12 mouse cellular contexts compared by ENCODE assay signal in the genomic region with DNA sequence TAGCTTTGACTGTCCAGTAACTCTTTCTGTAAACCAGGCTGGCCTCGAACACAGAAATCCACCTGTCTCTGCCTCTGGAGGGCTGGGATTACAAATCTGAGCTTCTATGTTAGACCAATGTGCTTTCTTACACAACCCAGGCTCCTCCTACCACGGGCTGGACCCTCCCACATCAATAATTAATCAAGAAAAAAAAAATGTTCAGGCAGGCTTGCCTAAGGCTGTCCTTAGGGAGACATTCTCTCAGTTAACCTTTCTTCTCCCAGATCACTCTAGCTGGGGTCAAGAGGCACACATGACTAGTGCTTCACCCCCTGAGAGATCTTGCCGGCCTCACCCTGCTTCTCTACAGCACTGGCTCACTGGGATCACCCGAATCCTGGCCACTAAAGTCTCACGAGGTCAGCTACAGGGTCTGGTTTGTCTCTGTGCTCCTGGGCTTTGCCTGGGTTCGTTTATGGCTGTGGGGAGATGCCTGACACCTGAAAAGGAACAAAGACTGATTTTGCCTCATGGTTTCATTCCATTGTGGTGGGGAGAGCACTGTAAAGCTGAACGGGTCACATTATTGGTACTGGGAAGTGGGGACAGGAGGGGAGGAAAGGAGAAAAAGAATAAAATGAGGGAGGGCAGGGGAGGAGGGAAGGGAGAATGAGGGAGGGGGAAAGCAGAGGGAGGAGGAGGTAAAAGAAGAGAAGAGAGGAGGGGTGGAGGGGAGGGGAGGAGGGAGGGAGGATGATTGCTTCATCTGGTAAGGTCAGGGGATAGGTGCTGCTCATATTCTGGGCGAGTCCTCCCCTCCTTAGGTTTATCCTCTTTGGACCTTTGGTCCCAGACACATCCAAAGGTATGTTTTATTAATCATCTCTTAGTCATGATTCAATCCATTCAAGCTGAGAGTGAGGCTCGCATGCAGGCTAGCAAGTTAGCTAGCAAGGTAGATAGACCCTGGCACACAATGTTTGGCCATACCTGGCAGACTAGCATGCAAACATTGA. TPM values are rescaled to one million over a fixed set of nuclear protein-coding genes. Genes with fewer than 3 reads are reported as not detected.
DNase-seq lines count a peak whose midpoint lies in the region; ATAC-seq and TF ChIP-seq lines count a peak whose summit lies in the region.
"Had no signal": no experiment of that assay in that cellular context is flagged by ENCODE, and none has a peak within 500 bp of the region (broad histone marks: within the 10 kb centered on the region; RNA-seq: fewer than 3 reads in every experiment).

No protein-coding gene starts in this region.

- no peaks in the 10 kb centered on the region for H3K36me3 ChIP-seq in midbrain, embryonic 12.5 days
- H3K36me3 ChIP-seq in midbrain, postnatal 0 days (ENCODE audit: insufficient read depth, low read length): no peaks in the 10 kb centered on the region
- H3K36me3 ChIP-seq in forebrain, embryonic 16.5 days (ENCODE audit: control insufficient read depth, insufficient read depth): no peaks in the 10 kb centered on the region
- H3K36me3 ChIP-seq: embryonic facial prominence, embryonic 15.5 days; heart, embryonic 13.5 days had no signal

- TF ChIP-seq CTCF in midbrain, postnatal 0 days (IDR thresholded peaks at IDR 0.05): no peak

- H3K27me3 ChIP-seq in midbrain, embryonic 12.5 days: no peaks in the 10 kb centered on the region
- no peaks in the 10 kb centered on the region for H3K27me3 ChIP-seq in midbrain, postnatal 0 days (ENCODE audit: insufficient read depth, low read length)
- no peaks in the 10 kb centered on the region for H3K27me3 ChIP-seq in forebrain, embryonic 16.5 days (replicated peaks; ENCODE audit: control insufficient read depth, insufficient read depth, low read length)
- H3K27me3 ChIP-seq: embryonic facial prominence, embryonic 15.5 days; heart, embryonic 13.5 days had no signal

- DNase-seq in adrenal gland, postnatal 10 days: peak; percentile 31
- no peak for DNase-seq in adrenal gland, adult 18-20 months (ENCODE audit: low spot score in 2 of 2)
- no peak for DNase-seq in midbrain, postnatal 0 days (ENCODE audit: low spot score)
- DNase-seq in kidney, postnatal 36 days: peak; percentile 69 to 83
- DNase-seq in yolk sac, embryonic 10.5 days (ENCODE audit: low spot score): peak; percentile 79
- no peak for DNase-seq in natural killer cell, adult 2 months (ENCODE audit: low spot score in 2 of 2)
- DNase-seq: cerebellum, postnatal 14 days; left cerebral cortex, postnatal 4 days had no signal

- H3K4me2 ChIP-seq in midbrain, embryonic 12.5 days (replicated peaks): no peak overlapping the region
- H3K4me2 ChIP-seq in midbrain, postnatal 0 days (ENCODE audit: low read depth, low read length, poor library complexity, severe bottlenecking): no peak overlapping the region
- H3K4me2 ChIP-seq in forebrain, embryonic 16.5 days (ENCODE audit: low read length): no peak overlapping the region
- H3K4me2 ChIP-seq: embryonic facial prominence, embryonic 15.5 days; heart, embryonic 13.5 days had no signal

- 0 out of 2 replicates have a peak overlapping the region, but pooled peaks have one; percentile 20 for H3K9ac ChIP-seq in midbrain, embryonic 12.5 days (replicated peaks)
- H3K9ac ChIP-seq in midbrain, postnatal 0 days (replicated peaks; ENCODE audit: low read length, poor library complexity, severe bottlenecking): no peak overlapping the region
- no peak overlapping the region for H3K9ac ChIP-seq in forebrain, embryonic 16.5 days (replicated peaks; ENCODE audit: low read depth, low read length)
- H3K9ac ChIP-seq: embryonic facial prominence, embryonic 15.5 days; heart, embryonic 13.5 days had no signal

- H3K4me1 ChIP-seq in midbrain, embryonic 12.5 days: no peaks in the 10 kb centered on the region
- H3K4me1 ChIP-seq in midbrain, postnatal 0 days (ENCODE audit: insufficient read depth, low read length): no peaks in the 10 kb centered on the region
- no peaks in the 10 kb centered on the region for H3K4me1 ChIP-seq in forebrain, embryonic 16.5 days (replicated peaks; ENCODE audit: control insufficient read depth, insufficient read depth, low read length)
- H3K4me1 ChIP-seq: embryonic facial prominence, embryonic 15.5 days had no signal

- H3K27ac ChIP-seq in midbrain, embryonic 12.5 days (replicated peaks): peak overlapping the region; percentile 56; the same call in 1 of the 2 replicates
- no peak overlapping the region for H3K27ac ChIP-seq in midbrain, postnatal 0 days (ENCODE audit: low read depth, low read length)
- H3K27ac ChIP-seq in forebrain, embryonic 16.5 days (ENCODE audit: low read length): no peak overlapping the region
- H3K27ac ChIP-seq: embryonic facial prominence, embryonic 15.5 days; heart, embryonic 13.5 days had no signal

- no peaks in the 10 kb centered on the region for H3K9me3 ChIP-seq in midbrain, embryonic 12.5 days
- no peaks in the 10 kb centered on the region for H3K9me3 ChIP-seq in midbrain, postnatal 0 days (ENCODE audit: low read length)
- no peaks in the 10 kb centered on the region for H3K9me3 ChIP-seq in forebrain, embryonic 16.5 days (ENCODE audit: control insufficient read depth, low read length)
- H3K9me3 ChIP-seq: embryonic facial prominence, embryonic 15.5 days; heart, embryonic 13.5 days had no signal

- WGBS in midbrain, embryonic 12.5 days: 52% methylated on average over 9 of the region's 9 CpGs
- 50% methylated on average over 9 of the region's 9 CpGs for WGBS in midbrain, postnatal 0 days
- WGBS in forebrain, embryonic 16.5 days: 49% methylated on average over 9 of the region's 9 CpGs

- ATAC-seq in midbrain, embryonic 12.5 days (ENCODE audit: low FRiP score, low read depth): no peak
- no peak for ATAC-seq in midbrain, postnatal 0 days (ENCODE audit: low FRiP score)
- no peak for ATAC-seq in forebrain, embryonic 16.5 days

- H3K4me3 ChIP-seq in midbrain, embryonic 12.5 days: no peak overlapping the region
- H3K4me3 ChIP-seq in midbrain, postnatal 0 days (ENCODE audit: low read depth, low read length): no peak overlapping the region
- H3K4me3 ChIP-seq in forebrain, embryonic 16.5 days (replicated peaks; ENCODE audit: low read length): no peak overlapping the region
- H3K4me3 ChIP-seq: embryonic facial prominence, embryonic 15.5 days; heart, embryonic 13.5 days had no signal

RNA-seq across cellular contexts. Expression of gene Ep300, which starts 22.4 kb away (rescaled TPM):
- 10 to 100 TPM; 51.0 to 68.6 TPM for total RNA-seq in adrenal gland, postnatal 10 days (2021)
- 10 to 100 TPM; 52.4 to 59.7 TPM for total RNA-seq in adrenal gland, adult 18-20 months (2021)
- polyA plus RNA-seq in midbrain, embryonic 12.5 days (2016; fragmentation: Nextera tagmentation; extraction: Ambion mirVana): 27.2 and 30.9 TPM in 2 replicates
- 50.7 and 55.5 TPM in 2 replicates for total RNA-seq in midbrain, postnatal 0 days (2014; rRNA removed)
- 9.4 and 14.9 TPM in 2 replicates for polyA plus RNA-seq in midbrain, postnatal 0 days (2015; fragmentation: Nextera tagmentation; extraction: Ambion mirVana)
- polyA plus RNA-seq in forebrain, embryonic 16.5 days (2015; fragmentation: Nextera tagmentation; extraction: Ambion mirVana): 17.9 and 18.0 TPM in 2 replicates

Comparison
In these comparisons a context has a peak if more than half of its experiments do, and no peak if none do; other contexts are left out.
1. DNase-seq: peak in adrenal gland, postnatal 10 days (single experiment), kidney, postnatal 36 days (2 of 2) and yolk sac, embryonic 10.5 days (single experiment); none in adrenal gland, adult 18-20 months (0 of 2), midbrain, postnatal 0 days (single experiment) and natural killer cell, adult 2 months (0 of 2).